Mouse (Mus musculus) stomach, postnatal 0 days (tissue): Measurements from ENCODE around the gene Apoa5.

Experiments
- CTCF ChIP-seq: IDR thresholded peaks from 2 replicates; pipeline ENCODE4 v1.5.1; 2016; ENCODE audit warnings: antibody characterized with exemption, low read depth, mild to moderate bottlenecking, moderate library complexity
- EP300 ChIP-seq: optimal IDR thresholded peaks from 2 replicates; pipeline ENCODE3; 2016; ENCODE audit warnings: antibody characterized with exemption

DNA sequence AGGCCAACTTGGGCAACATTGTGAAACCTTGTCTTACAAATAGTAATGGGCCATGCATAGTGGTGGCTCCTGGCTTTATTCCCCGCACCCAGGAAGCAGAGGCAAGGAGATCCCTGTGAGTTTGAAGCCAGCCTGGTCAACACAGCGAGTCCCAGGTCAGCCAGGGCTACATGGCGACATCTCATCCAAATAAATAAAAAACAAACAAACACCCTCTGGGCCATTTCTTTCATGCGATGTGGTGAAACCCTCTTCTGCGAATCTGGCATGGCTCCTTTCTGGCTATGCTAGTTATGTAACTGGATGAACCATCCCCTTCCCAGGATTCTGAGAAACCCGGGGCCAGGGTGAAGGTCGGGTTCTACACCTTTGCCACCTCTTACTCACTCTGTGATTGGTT is 12.3 kb upstream of the Apoa5 start:
- TF ChIP-seq CTCF (no peak), EP300 (no peak)
